Mouse (Mus musculus): ENCODE measurements around the gene Ryr2.
"Not testable (repeated sequence)": the region's sequence is repeated elsewhere in the genome, so short reads cannot be mapped to it uniquely, and the experiment has no call there.

Gene Ryr2

DNA sequence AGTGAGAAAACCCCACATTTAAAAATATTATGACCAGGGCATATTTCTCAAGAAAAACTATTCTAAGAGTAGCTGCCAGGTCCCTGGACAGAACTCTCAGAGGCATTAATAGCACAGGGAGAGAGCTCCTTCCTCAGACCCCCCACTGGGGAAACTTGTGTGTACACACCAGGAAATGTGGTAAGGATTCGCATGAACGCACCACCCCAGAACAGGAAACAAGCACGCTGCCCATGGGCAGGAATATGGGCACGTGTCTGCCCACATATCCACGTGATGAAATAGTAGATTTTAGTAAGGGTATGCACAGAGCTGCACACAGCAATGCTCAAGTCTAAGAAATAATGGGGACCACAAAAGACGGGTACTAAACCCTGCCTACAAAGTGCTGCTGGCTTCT is 72.8 kb downstream of the Ryr2 start:
- DNase-seq, result no peak

DNA sequence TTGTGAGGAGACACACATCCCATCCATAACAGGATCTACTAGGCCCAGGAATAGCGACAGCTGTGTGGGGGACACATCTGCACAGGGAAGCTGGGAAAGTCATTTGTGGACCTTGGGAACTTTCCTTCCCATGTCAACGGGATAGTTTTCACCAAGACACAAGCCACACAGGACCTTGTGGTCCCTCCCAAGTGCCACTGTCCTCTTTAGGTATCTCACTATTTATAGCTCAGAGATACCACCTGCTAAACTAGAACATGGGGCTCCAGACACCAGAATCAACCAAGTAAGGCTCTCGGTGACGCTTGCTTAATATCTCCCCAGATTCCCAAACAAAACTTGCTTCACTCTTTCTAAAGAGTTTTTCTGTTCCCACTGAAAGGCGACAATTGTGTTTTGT is 73.5 kb downstream of the Ryr2 start:
- DNase-seq, result no peak

DNA sequence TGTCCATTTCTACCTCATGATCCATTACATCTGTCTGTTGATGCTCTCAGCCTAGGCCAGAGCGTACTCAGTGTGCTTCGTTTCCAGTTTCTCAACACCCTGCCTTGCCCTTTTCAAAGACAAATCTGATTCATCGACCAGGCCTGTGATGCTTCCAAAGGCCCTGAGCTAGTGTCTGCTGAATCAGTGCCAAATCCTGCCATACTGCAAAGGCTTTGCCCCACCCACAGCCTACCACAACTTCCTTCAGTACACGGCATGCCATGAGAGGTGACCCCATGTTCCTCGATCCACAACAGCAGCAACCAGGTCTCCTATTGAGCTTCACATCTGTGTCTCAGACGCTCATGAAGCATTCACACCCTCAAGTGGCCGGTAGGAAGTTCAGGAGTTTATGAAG is 76.9 kb downstream of the Ryr2 start:
- no peak for DNase-seq

DNA sequence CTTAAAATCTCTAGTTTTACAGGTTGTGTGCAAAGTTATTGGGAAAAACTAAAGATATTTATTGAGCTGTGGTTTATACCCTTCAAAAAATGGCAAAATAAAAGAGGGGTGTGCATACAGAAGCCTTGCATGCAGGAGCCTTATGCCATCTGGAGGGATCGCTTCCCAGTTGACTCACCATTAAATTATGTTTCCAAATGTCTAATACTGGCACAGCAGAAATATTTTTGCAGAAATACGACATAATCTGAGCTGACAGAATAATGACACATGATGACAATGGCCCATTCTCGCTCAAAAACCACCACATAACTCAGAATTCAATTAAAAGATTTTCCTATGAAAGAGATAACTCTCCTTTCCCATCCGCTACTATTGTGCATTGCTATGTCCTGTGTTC is 77.4 kb downstream of the Ryr2 start:
- DNase-seq, result no peak

DNA sequence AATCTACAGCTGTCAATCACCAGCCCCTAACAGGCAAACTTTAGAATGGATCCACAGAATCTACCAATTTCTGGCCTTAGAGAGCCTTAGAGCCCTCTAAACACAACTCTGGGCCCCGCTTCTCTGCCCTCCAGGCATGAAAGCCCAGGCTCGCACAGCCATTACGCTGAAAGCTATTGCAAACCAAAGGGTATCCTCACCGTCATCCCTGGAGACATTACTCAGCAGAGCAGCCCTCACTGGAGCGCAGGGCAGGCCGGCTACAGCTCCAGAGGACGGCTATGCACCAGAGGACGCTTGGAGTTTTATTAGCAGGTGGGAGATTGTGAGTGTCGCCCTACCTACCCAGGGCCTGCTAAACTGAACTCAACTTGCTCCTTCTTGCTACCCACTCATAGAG is 88.7 kb downstream of the Ryr2 start:
- DNase-seq, result no peak

DNA sequence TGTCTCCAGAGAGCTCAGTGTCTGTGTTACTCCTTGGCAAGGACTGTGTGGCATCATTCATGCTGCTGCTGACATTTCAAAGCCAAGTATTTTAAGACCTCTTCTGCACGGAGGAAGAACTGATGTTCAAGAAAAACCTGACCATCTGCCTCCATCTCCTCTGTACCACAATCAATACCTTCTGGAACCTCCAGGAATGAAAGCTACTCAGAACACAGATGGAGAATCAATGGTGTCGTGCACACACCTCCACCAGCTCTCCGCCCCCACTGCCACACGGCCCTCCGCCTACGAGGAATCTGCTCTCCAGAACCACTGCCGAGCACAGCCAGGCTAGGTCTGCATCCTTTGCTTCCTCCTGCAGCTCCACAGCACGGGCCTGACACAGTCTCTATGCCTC is 92.8 kb downstream of the Ryr2 start:
- no peak for DNase-seq

DNA sequence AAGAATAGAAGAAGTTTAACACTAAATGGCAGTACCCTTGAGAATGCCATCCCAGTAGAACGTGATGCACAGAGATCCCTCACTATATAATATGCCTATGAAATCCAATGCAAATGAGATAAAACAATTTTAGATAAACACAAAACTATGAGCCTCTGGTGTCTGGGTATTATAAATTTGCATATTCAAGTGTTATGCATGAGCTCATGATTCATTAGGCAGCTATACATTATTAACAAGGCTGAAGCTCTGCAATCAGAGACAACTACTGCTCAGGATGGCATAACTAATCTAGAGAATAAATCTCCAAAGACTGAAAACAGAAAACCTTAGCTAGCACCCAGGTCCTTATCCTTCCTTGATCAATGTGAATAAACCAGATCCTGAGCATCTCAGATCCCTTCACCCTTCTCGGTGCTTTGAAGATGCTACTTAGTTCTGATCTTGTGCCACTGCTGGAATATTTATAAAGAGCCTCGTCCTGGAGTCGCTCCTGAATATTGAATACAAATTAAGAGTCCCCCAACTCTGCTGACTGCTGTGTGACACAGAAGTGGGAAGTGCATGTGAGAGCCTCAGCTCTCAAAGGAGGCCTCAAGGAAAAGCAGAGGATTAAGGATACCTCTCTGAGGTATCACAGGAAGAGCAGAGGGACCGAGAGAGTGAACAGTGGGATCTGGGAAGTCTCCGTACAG is 97.6 kb downstream of the Ryr2 start:
- no peak for DNase-seq

DNA sequence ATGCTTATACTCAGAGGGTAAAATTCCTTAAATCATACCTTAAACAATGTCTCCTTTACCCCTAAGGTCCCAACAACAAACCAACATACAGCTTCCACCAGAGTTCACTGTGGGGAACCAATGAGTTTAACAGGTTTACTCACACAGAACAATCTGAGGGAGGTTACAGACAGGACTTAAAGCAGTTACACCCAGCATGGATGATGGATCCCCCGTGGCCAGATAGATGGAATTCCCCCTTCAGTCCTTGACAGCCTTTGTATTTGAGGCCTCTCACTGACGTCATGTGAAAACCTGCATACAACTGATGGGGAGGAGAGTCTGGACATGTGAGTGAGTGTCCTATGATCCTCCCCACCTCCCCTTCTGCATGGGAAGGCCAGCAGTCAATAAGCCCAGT is 99.2 kb downstream of the Ryr2 start:
- no peak for DNase-seq

DNA sequence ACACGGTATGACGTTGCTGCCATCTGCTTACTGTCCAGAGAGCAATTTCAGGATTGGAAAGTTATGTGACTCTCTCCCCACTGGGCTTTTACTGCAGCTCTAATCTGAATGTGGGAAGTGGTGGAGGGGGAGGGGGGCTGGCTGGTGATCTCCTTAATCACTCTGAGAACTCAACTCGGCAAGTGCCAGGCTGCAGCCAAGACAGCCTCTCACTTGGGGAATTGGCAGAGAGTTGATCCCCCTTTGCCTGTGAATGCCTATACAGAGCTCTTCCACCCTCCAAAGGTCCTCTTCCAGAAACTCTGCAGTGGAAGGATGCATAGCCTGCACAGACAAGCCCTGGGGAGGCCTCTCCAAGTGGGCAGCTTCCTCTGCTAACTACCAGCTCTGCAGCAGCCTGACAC is 104.9 kb downstream of the Ryr2 start:
- DNase-seq, result no peak

DNA sequence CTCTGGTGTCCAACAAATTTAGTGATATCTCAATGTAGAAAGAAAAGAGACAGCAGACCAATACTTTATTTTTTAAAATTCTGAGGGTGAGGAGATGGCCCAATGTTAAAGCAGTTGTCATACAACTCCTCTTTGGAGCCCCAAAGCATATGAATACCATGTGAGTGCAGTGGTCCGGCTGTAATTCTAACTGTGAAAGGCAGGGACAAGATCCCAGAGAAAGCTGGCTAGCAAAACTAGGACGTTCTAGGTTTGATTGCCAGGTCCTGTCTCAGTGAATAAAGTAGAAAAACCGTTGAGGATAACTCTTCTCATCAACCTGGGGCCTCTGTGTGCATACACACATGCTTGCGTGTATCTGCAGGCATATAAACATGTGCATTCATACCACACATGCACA is 106.9 kb downstream of the Ryr2 start:
- DNase-seq, result no peak

DNA sequence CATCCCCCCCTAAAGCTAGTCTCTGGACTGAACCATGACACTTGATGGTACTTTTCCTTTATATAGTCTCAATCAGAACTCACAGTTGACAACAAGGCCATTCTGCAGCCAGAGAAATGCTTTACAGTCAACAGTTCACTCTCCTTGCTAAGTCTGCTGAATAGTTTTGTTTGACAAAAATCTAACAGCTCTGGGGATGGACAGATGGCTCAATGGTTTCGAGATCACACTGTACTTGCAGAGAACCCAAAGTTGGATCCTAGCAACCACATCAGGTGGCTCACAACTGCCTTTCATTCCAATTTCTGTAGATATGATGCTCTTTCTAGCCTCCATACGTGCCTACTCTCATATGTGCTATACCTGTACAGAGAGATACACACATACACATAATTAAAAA is 109.4 kb downstream of the Ryr2 start:
- DNase-seq, result no peak

DNA sequence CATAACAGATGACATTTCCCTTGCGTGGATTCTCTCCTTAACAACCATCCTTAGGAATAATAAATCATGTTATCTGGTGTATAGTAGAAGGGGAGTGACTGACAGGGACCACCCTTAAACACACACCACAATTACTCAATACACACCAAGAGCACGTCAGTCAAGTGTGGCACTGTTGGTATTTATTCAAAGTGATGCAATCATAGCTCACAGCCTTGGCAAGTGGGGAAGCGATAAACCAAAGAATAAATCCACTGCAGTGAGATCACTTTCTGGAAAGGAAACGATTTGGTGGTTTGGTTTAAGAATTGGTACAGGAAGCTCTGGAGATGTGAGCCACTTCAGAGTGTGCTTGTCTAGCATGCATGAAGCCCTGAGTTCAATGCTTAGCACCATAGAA is 119.2 kb downstream of the Ryr2 start:
- no peak for DNase-seq

DNA sequence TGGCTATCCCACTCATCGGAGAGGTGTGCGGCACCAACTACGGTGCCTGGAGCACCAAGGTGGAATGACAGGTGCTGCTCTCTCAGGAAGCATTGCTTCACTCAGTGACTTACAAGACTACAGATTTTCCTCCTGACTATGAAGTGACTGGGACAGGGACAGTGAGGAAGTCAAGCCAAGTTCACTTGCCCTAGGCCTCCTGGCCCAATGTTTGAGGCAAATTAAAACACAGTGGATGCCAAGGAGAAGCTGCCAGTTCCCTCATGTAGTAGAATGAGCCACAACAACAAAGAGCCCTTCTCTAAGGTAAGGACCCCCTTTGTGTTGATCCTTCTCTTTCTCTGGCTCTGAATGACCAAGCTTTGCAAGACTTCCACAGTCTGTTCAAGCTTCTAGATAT is 121.7 kb downstream of the Ryr2 start:
- DNase-seq, result no peak

DNA sequence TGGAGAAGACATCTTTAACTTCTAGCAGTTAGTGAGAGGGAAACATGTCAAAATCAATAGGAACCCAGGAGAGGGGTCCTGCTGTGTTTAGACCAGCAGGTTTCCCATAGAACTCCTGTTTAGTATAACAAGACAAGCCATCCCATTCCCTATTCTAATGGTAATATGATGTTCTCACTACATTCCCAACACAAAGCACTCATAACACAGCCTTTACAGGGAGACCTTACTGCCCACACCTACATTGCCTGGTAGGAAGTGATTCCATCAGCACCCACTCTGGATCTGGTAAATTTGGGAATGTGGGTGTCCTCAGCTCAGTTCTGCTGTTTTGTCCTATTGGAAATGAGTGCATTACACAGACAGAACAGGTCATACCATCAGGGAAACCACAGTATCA is 127.7 kb downstream of the Ryr2 start:
- no peak for DNase-seq

DNA sequence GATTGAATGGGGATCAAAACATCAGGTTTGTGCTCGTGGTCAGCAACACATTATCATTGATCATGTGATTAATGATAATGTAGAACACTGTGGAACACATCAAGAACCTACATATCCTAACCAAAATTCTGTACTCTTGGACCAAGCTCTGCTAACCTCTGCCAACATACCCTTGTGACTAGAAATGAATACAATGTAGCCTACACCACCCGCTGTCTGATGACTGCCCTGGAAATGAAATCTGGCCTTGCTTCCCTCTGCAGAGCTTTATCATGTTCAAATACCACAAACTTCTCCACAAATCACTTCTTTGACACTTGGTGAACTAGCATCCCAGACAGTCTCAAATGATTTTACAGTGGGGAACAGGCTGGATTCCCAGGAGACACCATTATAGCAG is 128.4 kb downstream of the Ryr2 start:
- no peak for DNase-seq

DNA sequence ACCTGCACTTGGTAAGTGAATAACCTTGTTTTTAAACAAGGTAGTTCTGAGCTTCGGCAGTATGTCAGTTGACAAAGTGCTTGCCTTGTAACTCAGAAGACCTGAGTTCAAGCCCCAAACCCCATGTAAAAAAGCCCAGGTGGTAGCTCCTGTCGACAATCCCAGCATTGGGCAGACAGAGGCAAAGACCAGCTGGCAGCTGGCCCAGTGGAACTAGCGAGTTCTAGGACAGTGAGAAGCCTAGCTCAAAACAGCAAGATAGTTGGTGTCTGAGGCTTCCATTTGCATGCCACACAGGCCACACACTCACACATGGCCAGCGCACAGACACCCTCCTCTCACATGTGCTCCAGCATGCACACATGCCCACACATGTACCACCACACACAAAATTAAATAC is 129.1 kb downstream of the Ryr2 start:
- DNase-seq, result no peak

DNA sequence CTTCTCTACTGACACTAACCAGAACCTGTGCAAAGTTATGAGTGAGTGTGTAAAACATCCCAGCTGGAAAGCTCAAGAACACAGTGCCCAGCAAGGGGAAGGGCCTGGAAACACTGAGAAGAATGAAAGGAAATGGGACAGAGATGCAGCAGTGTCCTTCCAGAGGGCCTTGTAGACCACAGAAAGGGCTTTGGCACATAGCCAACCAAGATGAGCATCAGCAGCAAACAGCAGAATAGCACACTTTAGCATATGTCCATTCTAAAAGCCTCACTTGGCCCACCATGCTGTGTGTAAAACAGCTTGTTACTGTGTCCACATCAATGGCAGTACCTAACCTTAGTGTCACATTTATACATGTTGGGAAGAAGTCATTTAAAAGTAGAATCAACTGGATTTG is 142.4 kb downstream of the Ryr2 start:
- no peak for DNase-seq

DNA sequence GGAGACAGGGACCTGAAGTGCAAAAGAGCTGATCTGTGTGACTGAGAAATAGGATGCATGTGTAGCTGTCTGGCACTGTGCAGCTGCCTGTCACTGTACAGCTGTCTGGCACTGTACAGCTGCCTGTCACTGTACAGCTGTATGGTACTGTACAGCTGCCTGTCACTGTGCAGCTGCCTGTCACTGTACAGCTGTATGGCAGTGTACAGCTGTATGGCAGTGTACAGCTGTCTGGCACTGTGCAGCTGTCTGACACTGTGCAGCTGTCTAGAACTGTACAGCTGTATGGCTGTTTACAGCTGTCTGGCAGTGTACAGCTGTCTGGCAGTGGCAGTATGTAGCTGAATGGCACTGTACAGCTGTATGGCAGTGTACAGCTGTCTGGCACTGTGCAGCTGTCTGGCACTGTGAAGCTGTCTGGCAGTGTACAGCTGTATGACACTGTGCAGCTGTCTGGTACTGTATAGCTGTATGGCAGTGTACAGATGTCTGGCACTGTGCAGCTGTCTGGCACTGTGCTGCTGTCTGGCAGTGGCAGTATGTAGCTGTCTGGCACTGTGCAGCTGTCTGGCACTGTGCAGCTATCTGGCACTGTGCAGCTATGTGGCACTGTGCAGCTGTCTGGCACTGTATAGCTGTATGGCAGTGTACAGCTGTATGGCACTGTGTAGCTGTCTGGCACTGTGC is 147.1 kb downstream of the Ryr2 start:
- DNase-seq, result no peak

DNA sequence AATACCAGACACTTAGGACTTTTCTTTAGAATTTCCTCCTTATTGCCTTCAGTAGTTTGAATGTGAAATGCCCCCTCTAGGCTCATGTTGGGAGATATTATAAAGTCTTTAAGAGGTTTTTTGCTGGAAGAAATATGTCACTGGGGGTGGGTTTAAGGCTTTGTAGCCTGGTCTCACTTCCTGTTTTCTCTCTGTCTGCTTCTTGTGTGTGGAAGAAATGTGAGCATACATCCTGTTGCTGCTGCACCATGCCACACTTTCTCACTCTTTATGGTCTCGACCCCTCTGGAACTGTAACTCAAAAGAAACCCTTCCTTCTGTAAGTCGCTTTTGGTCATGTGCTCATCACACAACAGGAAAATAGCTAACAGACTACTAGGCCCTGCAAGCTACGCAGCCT is 147.9 kb downstream of the Ryr2 start:
- DNase-seq, result no peak

DNA sequence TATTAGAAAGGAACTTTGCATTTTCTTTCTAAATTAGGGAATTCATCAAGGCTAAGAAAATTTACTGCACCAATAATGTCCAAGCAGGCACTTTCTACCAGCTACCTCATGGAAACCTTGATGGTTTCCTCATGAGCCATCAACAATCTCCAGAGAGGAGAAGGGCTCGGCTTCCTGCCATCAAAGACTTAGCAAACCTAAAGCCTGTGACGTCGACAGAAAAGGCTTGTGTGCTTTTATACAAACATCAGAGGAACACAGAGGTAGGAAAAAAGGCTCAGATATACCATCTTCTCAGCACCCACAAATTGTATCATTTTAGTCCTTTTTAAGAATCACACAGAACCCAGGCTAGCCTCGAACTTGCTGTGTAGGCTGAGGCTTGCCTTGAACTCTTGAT is 148.5 kb downstream of the Ryr2 start:
- DNase-seq, result no peak

DNA sequence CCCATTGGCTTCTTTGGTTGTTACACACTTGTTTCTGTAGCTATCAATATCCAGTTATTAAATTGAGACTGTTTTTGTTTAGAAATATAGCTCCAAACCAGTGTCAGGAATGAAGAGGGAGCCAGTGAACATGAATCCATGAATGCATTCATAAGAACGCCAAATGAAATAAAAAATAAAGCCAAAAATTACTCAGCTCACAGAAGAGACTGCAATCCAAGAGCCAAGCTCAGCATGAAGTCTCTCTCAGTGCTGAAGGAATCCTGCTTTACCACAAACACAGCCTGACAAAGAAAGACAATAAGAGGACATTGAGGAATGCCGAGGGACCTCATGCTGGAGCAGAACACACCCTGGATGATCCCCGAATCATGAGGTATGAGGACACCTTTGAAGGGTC is 154.8 kb downstream of the Ryr2 start:
- no peak for DNase-seq

DNA sequence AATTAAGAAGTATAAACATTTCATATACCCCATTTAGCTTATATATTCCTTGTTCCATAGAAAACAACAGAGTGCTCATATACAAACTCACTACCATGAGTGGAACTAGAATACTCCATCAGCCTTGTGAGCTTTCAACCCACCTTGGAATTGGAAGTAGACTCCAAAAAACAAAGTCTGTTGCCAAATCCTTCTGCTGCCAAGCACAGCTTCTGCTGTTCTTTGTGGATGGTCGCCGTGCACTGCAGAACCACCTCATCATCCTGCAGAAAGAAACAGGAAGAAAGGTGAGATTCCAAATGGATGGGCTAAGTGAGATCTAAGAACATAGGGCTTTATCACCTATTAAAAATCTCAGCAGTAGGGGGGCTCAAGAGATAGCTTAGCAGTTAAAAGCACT is 161.0 kb downstream of the Ryr2 start:
- no peak for DNase-seq

DNA sequence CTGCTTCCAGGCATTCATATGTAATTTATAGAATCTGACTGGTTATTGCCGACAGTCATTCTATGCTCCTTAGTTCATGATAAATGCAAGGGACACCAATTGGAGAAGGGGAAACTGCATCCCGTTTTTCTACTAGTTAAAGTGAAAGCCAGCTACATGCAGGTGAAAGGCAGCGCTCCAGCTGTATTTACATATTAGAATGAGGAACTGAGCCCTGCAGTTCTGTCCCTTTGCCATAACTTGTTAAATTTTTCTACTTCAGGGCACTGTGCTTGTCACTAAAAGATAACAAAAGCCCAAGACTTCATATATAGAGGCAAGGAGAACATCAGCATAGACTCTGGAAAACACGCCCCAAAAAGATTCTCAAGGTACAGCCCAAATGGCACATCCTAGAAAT is 165.0 kb downstream of the Ryr2 start:
- DNase-seq, result no peak

DNA sequence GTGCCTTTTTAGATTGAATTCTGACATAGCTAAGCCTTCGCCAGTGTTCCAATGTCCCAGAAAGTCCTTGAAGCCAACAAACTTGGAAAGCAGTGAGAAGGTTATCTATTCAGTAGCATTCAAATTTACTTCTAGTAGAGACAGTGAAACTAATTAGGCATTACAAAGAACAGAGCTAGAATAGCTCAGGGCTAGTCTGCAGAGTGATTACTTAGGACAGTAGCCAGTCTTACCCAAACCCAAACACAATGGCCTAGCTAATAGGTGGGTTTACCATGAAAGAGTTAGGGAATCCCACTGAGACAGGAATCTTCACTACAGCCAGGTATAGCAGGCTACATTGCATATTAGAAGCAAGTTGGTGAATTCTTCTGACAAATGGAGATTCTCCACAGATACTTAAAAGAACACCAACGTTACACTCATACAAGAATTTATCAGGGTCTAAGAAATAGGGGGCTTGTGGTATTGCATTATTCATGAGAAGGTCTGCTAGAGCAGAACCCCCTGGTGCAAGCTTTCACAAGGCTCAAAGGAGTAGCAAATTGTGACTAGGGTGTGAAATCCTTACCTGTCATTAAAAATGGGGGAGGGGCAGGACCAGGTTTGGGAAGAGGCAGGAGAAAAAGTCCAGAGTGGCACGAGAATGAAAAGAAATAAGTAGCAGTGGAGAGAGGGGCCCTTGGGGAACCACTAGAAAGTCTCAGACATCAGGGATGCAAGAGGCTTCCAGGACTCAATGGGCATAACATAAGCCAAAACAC is 172.3 kb downstream of the Ryr2 start:
- not testable (repeated sequence) for DNase-seq
